Mouse (Mus musculus): ENCODE data around the gene F13a1.

F13a1 gene

DNA sequence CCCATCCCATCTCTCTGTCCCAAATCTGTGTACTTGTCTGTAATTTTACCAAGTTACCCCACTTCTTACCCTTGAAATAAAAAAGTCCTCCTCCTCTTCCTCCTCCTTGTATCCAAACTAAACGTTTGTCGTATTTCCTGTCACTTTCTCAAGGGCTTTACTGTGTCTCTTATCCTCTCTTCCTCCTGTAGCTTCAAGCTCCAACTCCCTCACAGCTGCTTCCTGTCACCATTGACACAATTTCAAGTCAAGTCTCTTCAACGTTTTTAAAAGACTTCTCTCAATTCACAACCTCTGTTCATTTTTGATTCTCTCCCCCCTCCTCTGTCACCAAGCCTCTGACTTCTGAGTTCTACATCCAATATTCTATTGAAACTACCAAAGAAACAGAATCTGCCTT is at the start of gene F13a1:
Gene F13a1, minus strand, starts transcription at position 119 of the 400 bp plus-strand sequence.
- no peak for DNase-seq (ENCODE audit: extremely low spot score)

GRCm38 (mm10) chr13:37091620-37092019 is 41.6 kb upstream of the F13a1 start:
- no peak for DNase-seq (ENCODE audit: extremely low spot score)

GRCm38 (mm10) chr13:37089104-37089503 is 39.1 kb upstream of the F13a1 start:
- no peak for DNase-seq (ENCODE audit: extremely low spot score)

DNA sequence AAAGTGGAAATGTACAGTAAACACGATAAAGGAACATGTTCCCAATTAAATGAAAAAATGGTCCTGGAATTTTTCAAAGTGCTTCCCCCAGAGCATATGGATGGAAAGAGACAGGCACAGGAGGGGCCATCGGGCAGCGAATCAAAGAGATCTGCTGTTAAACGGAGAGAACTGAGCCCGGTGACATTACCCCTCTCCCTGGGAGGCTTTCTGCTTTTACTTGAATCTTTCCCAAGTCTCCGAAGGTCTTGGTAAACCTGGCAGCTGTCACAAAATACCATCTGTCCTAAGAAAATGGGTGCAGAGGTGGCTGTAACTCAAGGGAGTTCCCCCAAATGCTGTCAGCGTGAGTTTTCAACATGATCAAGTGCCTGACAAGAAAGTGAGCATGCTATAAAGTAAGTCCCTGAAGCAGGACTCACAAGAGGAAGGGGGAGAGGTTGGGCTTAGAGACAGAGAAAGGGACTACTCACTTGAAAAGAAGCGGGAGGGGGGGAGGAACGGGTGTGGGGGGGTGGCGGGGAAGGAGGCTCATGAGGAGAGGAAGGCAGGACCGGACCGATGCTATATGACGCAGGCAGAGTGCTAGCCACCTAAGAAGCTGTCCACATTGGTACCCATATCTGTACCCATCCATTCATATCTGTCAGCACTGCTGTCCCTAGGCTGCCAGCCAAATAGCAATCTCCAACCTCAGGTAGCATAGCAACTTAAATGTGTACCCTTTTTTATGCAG is 31.6 kb upstream of the F13a1 start:
- DNase-seq (ENCODE audit: extremely low spot score) = no peak

- no peak for DNase-seq (ENCODE audit: extremely low spot score)
Observed at GRCm38 (mm10) chr13:37071390-37071789, 21.3 kb upstream of the F13a1 start.

GRCm38 (mm10) chr13:37070824-37071223 is 20.8 kb upstream of the F13a1 start:
- no peak for DNase-seq (ENCODE audit: extremely low spot score)

- no peak for DNase-seq (ENCODE audit: extremely low spot score)
Observed at GRCm38 (mm10) chr13:37060810-37061209, 10.8 kb upstream of the F13a1 start.

GRCm38 (mm10) chr13:37056662-37057061 is 6.6 kb upstream of the F13a1 start:
- no peak for DNase-seq (ENCODE audit: extremely low spot score)

DNA sequence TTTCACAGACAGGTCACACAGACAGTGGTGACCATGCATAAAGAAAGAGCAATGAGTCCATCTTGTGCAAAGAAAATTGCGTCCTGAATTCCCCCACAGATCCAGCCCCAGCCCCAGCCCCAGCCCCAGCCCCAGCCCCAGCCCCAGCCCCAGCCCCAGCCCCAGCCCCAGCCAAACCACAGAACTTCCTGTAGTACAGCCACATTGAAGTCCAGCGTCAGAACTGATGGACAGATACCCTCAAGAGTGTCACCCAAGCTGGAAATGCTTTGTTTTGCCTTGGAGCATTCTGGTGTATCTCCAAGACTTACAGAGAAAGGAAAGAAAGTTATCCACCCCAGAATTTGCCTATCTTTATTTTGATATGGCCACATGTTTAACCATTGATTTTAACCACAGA is 413 bp downstream of the F13a1 start:
- DNase-seq (ENCODE audit: extremely low spot score) = no peak

- no peak for DNase-seq (ENCODE audit: extremely low spot score)
Observed at GRCm38 (mm10) chr13:37049018-37049417, 1.0 kb downstream of the F13a1 start.

DNA sequence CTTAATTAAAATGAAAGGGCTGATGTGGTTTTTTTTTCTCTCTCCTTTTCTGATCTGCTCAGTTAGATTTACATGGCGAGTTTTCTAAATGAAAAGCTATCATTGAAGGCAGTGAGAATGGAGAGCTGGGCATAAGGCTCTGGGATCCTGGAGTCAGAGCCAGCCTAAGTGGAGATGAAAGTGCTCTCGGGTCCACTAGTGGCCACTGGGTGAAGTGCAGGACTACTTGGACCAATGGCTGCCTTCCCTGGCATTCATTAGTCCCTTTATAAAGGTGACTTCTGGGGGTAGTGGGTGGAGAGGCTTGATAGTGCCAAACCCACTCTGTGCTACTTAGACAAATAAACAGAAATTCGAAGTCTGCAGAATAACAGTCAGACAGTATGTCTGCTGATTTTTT is 5.0 kb downstream of the F13a1 start:
- no peak for DNase-seq (ENCODE audit: extremely low spot score)

DNA sequence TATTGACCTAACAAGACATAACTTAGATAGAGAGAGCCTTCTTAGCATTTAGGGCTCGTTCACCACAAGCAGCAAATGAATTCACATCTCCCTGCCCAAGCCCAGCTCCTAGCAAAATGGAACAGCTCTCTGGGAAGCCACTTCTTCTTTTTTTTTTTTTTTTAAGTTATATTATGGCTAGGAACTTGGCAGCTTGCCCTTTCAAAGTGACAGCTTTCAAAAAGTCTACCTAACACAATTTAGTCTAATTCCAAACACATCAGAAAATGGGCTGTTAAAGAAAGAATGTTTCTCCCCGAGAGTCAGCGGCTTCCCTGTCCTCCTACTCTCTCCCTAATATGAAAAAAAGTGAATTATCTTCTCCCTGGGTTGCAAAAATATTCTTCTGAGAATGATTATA is 15.3 kb downstream of the F13a1 start:
- DNase-seq (ENCODE audit: extremely low spot score) = no peak

DNA sequence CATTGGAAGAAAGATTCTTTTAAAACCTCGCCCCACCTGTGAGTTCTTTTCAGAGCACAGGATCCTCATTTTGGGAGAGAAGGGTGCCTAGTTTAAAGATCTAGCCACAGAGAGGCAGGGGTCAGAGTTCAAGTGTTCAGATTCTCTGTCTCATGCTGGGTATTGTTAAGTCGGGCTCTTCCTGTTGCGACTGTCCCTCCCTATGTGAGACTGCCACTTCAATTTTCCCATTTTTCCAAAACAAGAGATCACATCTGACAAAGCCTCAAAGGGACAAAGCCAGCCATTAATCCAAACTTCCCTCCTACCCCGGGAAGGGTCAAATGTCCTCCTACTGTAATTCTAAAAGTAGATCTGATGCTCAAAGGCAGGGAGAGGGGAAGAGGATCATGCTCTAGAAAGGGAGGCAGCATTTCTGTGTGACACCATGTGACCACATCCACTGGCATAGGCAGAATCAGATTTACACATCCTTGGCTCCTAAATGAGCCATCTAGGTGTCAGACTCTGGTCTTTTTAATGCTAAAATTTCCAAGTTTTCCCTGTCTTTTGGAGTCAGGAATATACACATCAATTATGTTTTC is 24.0 kb downstream of the F13a1 start:
- no peak for DNase-seq (ENCODE audit: extremely low spot score)

DNA sequence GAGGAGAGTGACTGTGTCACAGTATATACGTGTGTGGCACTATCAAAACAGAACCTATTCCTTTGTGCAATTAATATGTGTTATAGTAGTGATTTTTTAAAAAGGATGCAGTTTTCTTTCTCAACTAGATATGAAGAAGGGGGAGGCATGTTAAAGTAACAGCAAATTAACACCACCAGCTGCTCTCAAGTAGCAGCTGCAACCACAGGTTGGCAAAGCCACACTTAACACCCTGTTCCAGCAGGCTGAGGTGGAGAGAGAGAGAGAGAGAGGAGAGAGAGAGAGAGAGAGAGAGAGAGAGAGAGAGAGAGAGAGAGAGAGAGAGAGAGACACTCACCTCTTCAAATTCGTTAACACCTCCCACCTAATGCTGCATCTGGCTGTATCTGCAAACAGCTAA is 28.5 kb downstream of the F13a1 start:
- DNase-seq (ENCODE audit: extremely low spot score) = no peak

DNA sequence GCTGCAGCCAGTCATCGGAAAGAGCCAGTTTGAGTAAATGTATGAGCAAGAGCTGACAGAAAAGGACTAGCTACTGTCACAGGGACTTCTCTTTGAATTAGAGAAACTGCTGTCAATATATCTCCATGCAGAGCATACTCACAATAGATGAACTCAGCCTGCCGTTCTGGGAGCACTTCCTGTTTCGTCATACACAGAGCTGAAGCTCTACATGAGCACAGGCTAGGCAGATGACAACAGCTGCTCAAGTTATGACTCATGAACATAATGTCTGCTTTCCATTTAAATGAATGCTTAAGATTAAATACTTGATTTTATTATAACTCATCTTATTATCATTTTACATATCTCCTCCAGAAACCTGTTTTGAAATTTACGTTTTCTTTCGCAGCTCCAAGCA is 39.3 kb downstream of the F13a1 start:
- DNase-seq (ENCODE audit: extremely low spot score) = no peak

- DNase-seq (ENCODE audit: extremely low spot score) = no peak
Observed at GRCm38 (mm10) chr13:37006224-37006623, 43.8 kb downstream of the F13a1 start.

DNA sequence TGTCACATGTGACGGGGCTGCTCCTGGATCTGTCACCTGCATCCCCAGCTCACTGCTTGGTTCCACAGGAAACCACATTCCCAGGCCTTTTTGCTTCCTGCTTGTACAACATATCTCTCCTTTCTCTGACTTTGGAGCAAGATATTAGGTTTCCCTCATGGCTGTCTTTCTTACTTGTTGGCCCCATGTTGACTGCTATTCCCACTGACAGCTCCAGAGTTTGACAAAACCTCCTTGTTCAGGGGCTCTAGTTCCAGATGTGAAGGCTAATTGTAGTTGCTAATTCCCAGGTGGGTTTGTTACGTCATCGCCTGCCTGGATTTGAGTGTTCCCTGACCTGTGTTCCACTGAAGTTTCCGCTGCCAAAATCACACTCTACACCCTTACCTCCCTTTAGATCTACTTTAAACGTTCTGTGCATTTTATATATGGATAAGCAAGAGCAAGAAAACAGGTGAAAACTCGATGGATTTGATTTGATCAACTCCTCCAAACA is 50.8 kb downstream of the F13a1 start:
- peak; percentile 2 for DNase-seq (ENCODE audit: extremely low spot score)

GRCm38 (mm10) chr13:36993593-36993992 is 56.5 kb downstream of the F13a1 start:
- DNase-seq (ENCODE audit: extremely low spot score) = no peak

DNA sequence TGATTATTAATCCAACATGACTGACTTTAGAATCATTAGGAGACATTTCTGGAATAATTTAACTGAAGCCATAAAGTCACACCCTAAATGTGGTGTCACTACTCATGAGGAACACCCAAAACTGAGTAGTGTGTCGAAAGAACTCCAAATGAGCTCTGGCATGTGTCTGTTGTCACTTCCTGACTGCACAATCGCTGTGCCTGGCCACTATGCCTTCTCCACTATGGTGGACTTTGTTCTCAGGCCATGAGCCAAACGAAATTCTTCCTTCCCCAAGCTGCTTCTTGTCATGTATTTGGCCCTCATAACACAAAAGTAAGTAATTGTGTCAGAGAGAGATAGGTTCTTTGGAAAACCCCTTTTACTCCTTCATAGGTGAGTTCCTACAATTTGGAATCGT is 61.7 kb downstream of the F13a1 start:
- DNase-seq (ENCODE audit: extremely low spot score) = no peak

DNA sequence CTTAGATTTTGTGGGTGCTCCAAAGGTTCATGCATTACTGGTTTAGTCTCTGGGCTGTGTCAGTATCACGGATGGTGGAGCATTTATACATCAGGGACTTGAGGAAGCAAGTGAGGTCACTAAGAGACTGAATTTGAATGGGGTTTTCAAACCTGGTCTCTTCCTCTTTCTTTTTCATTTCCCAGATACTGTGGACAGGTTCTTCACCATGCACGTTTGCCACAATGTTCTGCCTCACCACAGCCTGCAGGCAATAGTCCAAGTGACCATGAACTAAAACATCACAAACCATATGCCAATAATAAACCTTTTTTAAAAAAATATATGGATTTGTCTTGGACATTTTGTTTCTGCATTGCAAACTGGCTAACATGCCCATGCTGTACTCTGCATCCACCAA is 77.0 kb downstream of the F13a1 start:
- DNase-seq (ENCODE audit: extremely low spot score) = no peak

DNA sequence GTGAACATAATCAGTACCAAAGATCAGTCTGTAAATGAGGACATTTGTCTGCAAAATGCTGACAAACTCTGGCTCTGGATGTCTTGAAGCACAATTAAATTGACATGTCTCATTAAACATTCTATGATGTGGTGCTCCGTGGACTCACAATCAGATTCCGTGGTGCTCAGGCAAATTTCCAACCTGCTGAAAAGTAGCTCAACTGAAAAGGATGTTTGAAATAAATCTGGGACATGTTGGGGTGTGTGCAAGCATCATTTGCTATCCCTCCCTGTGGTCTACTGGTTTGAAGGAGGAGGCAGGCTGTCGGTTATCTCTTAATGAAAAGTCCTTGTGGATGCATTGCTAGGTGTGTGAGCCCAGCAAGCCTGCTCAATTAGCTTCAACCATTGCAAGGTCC is 77.8 kb downstream of the F13a1 start:
- no peak for DNase-seq (ENCODE audit: extremely low spot score)

- DNase-seq (ENCODE audit: extremely low spot score) = no peak
Observed at GRCm38 (mm10) chr13:36962926-36963325, 87.1 kb downstream of the F13a1 start.

DNA sequence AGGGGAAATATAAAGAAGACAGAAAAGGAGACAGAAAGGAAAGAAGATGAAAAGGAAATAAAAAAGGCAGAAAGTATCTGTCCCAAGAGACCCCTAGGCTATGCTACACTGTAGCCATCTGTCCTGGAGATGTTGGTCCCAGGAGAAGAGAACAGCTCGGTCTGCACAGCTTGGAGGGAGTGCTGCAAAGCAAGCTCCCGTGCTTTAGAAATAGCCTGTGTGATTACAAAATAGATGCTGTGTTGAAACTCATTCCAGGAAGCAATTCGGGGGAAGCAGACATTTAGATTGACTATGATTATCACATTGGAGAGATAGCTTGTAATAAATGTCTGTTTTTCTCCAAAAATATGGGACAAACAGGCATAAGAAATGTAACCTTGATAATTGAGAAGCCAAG is 91.0 kb downstream of the F13a1 start:
- no peak for DNase-seq (ENCODE audit: extremely low spot score)

- DNase-seq (ENCODE audit: extremely low spot score) = no peak
Observed at GRCm38 (mm10) chr13:36954937-36955336, 95.1 kb downstream of the F13a1 start.

All from embryo, embryonic 9.5 days (tissue).